Mouse (Mus musculus): ENCODE measurements around the gene Polr3e. TPM values are rescaled to one million over a fixed set of nuclear protein-coding genes. Genes with fewer than 3 reads are reported as not detected.

Gene Polr3e
- total and polyA plus RNA-seq, 2 experiments from 2014 or later: 17.1 to 25.2 TPM

GRCm38 (mm10) chr7:120883523-120884290 is 33.8 kb upstream of the Polr3e start:
- no peak for TF ChIP-seq CTCF (IDR thresholded peaks at IDR 0.05; ENCODE audit: low read depth)
- Histone ChIP-seq H3K9me3 (ENCODE audit: low read length) (no peaks in the 10 kb centered on the region), H3K4me3 (ENCODE audit: low read length) (no peak overlapping the region), H3K4me1 (ENCODE audit: insufficient read depth, low read length) (no peaks in the 10 kb centered on the region), H3K4me2 (ENCODE audit: low read depth, low read length) (no peak overlapping the region), H3K36me3 (ENCODE audit: insufficient read depth, low read length) (peaks cover 34% of the 10 kb centered on the region), H3K9ac (replicated peaks; ENCODE audit: low read length) (no peak overlapping the region), H3K27ac (no peak overlapping the region), H3K27me3 (ENCODE audit: insufficient read depth, low read length) (no peaks in the 10 kb centered on the region)
- ATAC-seq: no peak
- DNase-seq (ENCODE audit: low spot score): no peak
- WGBS: 89% methylated on average over 4 of the region's 4 CpGs

- no peak overlapping the region for H3K4me3 ChIP-seq (ENCODE audit: low read length)
- H3K27ac ChIP-seq: no peak overlapping the region
- H3K4me1 ChIP-seq (ENCODE audit: insufficient read depth, low read length): no peaks in the 10 kb centered on the region
- H3K9ac ChIP-seq (replicated peaks; ENCODE audit: low read length): no peak overlapping the region
- H3K36me3 ChIP-seq (ENCODE audit: insufficient read depth, low read length): peaks cover 38% of the 10 kb centered on the region
- no peak for TF ChIP-seq CTCF (IDR thresholded peaks at IDR 0.05; ENCODE audit: low read depth)
- DNase-seq (ENCODE audit: low spot score) (no peak), ATAC-seq (no peak)
- no peaks in the 10 kb centered on the region for H3K27me3 ChIP-seq (ENCODE audit: insufficient read depth, low read length)
- no peak overlapping the region for H3K4me2 ChIP-seq (ENCODE audit: low read depth, low read length)
- WGBS: 94% methylated on average over 4 of the region's 4 CpGs
- H3K9me3 ChIP-seq (ENCODE audit: low read length): no peaks in the 10 kb centered on the region
Observed at GRCm38 (mm10) chr7:120884746-120885145, 32.8 kb upstream of the Polr3e start.

- H3K27ac ChIP-seq: no peak overlapping the region
- no peak overlapping the region for H3K4me2 ChIP-seq (ENCODE audit: low read depth, low read length)
- no peaks in the 10 kb centered on the region for H3K27me3 ChIP-seq (ENCODE audit: insufficient read depth, low read length)
- 86% methylated on average over 5 of the region's 5 CpGs for WGBS
- no peaks in the 10 kb centered on the region for H3K9me3 ChIP-seq (ENCODE audit: low read length)
- ATAC-seq: no peak
- H3K4me3 ChIP-seq (ENCODE audit: low read length): no peak overlapping the region
- TF ChIP-seq CTCF (IDR thresholded peaks at IDR 0.05; ENCODE audit: low read depth): no peak
- no peak for DNase-seq (ENCODE audit: low spot score)
- peaks cover 46% of the 10 kb centered on the region for H3K36me3 ChIP-seq (ENCODE audit: insufficient read depth, low read length)
- H3K4me1 ChIP-seq (ENCODE audit: insufficient read depth, low read length): no peaks in the 10 kb centered on the region
- no peak overlapping the region for H3K9ac ChIP-seq (replicated peaks; ENCODE audit: low read length)
Observed at GRCm38 (mm10) chr7:120893123-120893522, 24.4 kb upstream of the Polr3e start.

GRCm38 (mm10) chr7:120897054-120897453 is 20.5 kb upstream of the Polr3e start:
- TF ChIP-seq CTCF (IDR thresholded peaks at IDR 0.05; ENCODE audit: low read depth): no peak
- DNase-seq (ENCODE audit: low spot score): no peak
- Histone ChIP-seq H3K36me3 (ENCODE audit: insufficient read depth, low read length) (peaks cover 34% of the 10 kb centered on the region), H3K27me3 (ENCODE audit: insufficient read depth, low read length) (no peaks in the 10 kb centered on the region), H3K4me2 (ENCODE audit: low read depth, low read length) (no peak overlapping the region), H3K4me3 (ENCODE audit: low read length) (no peak overlapping the region), H3K27ac (0 out of 2 replicates have a peak overlapping the region, but pooled peaks have one; percentile 51), H3K9ac (replicated peaks; ENCODE audit: low read length) (no peak overlapping the region), H3K9me3 (ENCODE audit: low read length) (no peaks in the 10 kb centered on the region), H3K4me1 (ENCODE audit: insufficient read depth, low read length) (no peaks in the 10 kb centered on the region)
- WGBS: 86% methylated on average over 7 of the region's 7 CpGs
- ATAC-seq: no peak

GRCm38 (mm10) chr7:120897711-120898335 is 19.7 kb upstream of the Polr3e start:
- H3K4me2 ChIP-seq (ENCODE audit: low read depth, low read length): no peak overlapping the region
- 61% methylated on average over 9 of the region's 9 CpGs for WGBS
- H3K36me3 ChIP-seq (ENCODE audit: insufficient read depth, low read length): peaks cover 30% of the 10 kb centered on the region
- ATAC-seq: peak; percentile 77
- no peaks in the 10 kb centered on the region for H3K4me1 ChIP-seq (ENCODE audit: insufficient read depth, low read length)
- no peaks in the 10 kb centered on the region for H3K9me3 ChIP-seq (ENCODE audit: low read length)
- no peak overlapping the region for H3K9ac ChIP-seq (replicated peaks; ENCODE audit: low read length)
- peak; percentile 40 for TF ChIP-seq CTCF (IDR thresholded peaks at IDR 0.05; ENCODE audit: low read depth)
- H3K27ac ChIP-seq: peak overlapping the region; percentile 51
- H3K27me3 ChIP-seq (ENCODE audit: insufficient read depth, low read length): no peaks in the 10 kb centered on the region
- H3K4me3 ChIP-seq (ENCODE audit: low read length): no peak overlapping the region
- DNase-seq (ENCODE audit: low spot score): peak; percentile 71

GRCm38 (mm10) chr7:120900191-120900590 is 17.4 kb upstream of the Polr3e start:
- Histone ChIP-seq H3K9me3 (ENCODE audit: low read length) (no peaks in the 10 kb centered on the region), H3K4me2 (ENCODE audit: low read depth, low read length) (no peak overlapping the region), H3K36me3 (ENCODE audit: insufficient read depth, low read length) (peaks cover 20% of the 10 kb centered on the region), H3K4me1 (ENCODE audit: insufficient read depth, low read length) (no peaks in the 10 kb centered on the region), H3K27me3 (ENCODE audit: insufficient read depth, low read length) (no peaks in the 10 kb centered on the region), H3K9ac (replicated peaks; ENCODE audit: low read length) (no peak overlapping the region), H3K27ac (no peak overlapping the region), H3K4me3 (ENCODE audit: low read length) (no peak overlapping the region)
- no peak for ATAC-seq
- no peak for DNase-seq (ENCODE audit: low spot score)
- no peak for TF ChIP-seq CTCF (IDR thresholded peaks at IDR 0.05; ENCODE audit: low read depth)
- WGBS: 68% methylated on average over 4 of the region's 4 CpGs

GRCm38 (mm10) chr7:120901701-120902100 is 15.8 kb upstream of the Polr3e start:
- Histone ChIP-seq H3K9ac (replicated peaks; ENCODE audit: low read length) (no peak overlapping the region), H3K36me3 (ENCODE audit: insufficient read depth, low read length) (peaks cover 19% of the 10 kb centered on the region)
- WGBS: 46% methylated on average over 8 of the region's 8 CpGs

More at GRCm38 (mm10) chr7:120901701-120902100, 15.8 kb upstream of the Polr3e start:
- Histone ChIP-seq H3K27ac (no peak overlapping the region), H3K4me1 (ENCODE audit: insufficient read depth, low read length) (no peaks in the 10 kb centered on the region), H3K4me2 (ENCODE audit: low read depth, low read length) (no peak overlapping the region), H3K9me3 (ENCODE audit: low read length) (no peaks in the 10 kb centered on the region), H3K27me3 (ENCODE audit: insufficient read depth, low read length) (no peaks in the 10 kb centered on the region), H3K4me3 (ENCODE audit: low read length) (no peak overlapping the region)
- ATAC-seq (no peak), DNase-seq (ENCODE audit: low spot score) (no peak)
- TF ChIP-seq CTCF (IDR thresholded peaks at IDR 0.05; ENCODE audit: low read depth): no peak
